Mouse (Mus musculus): ENCODE results near the gene Mef2a. TPM values are rescaled to one million over a fixed set of nuclear protein-coding genes. Genes with fewer than 3 reads are reported as not detected.
A peak's percentile ranks its signal among the peaks of the same experiment; 100 is the strongest.

The Mef2a gene
- polyA plus RNA-seq, 1 experiment from 2014 or later = 38.0 TPM

DNA sequence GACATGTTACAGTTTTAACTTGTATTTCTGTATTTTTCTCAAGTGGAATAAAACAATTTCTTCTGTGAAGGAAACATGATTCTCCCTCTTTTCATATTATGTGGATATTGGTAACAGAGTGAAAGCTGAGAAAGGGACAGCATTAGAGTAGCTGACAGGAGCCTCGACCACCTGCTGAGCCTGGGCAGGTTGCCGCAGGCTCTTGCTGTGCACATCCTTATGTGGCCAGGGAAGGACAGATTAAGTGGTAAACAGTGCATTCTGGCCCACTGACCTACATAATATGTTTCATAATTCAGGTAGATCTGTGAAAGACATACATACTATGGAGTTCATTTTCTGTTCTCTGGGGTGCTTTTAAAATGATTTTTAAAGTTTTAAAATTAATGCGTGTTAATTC lies 144.3 kb downstream of the Mef2a start:
- Histone ChIP-seq H3K27me3 (replicated peaks; ENCODE audit: control insufficient read depth, insufficient read depth, low read length) (no peaks in the 10 kb centered on the region), H3K27ac (ENCODE audit: low read depth, low read length) (no peak overlapping the region), H3K4me2 (ENCODE audit: low read length) (no peak overlapping the region), H3K4me1 (ENCODE audit: control insufficient read depth, insufficient read depth, low read depth, low read length) (peaks cover 16% of the 10 kb centered on the region), H3K9ac (ENCODE audit: low read depth, low read length) (no peak overlapping the region), H3K4me3 (ENCODE audit: low read length) (no peak overlapping the region), H3K9me3 (ENCODE audit: control insufficient read depth, low read length) (no peaks in the 10 kb centered on the region), H3K36me3 (ENCODE audit: control insufficient read depth, insufficient read depth, low read length) (peaks cover 9% of the 10 kb centered on the region)
- no peak for ATAC-seq
- WGBS = 65% methylated on average over 3 of the region's 3 CpGs

DNA sequence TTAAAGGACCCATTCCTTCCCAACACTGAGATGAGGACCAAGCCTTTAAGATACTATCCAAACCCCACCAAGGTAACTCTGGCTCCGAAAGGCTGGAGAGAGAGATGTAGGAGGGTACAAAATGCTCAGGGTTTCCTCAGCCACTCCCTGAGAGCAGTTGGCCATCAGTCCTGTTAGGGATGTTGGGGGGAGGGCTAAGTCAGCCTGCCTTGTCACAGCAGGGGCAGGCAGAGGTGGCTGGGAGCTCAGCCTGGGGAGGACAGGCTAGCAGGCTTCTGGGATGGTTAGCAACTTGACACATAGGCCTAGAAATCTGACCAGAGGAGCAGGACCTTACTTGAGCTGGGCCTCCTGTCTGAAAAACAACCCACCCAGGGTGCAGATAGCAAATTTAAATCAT lies 145.1 kb downstream of the Mef2a start:
- H3K9me3 ChIP-seq (ENCODE audit: control insufficient read depth, low read length) = no peaks in the 10 kb centered on the region
- H3K4me3 ChIP-seq (ENCODE audit: low read length) = no peak overlapping the region
- no peak overlapping the region for H3K4me2 ChIP-seq (ENCODE audit: low read length)
- WGBS = 69% methylated on average over 1 of the region's 1 CpGs
- no peaks in the 10 kb centered on the region for H3K27me3 ChIP-seq (replicated peaks; ENCODE audit: control insufficient read depth, insufficient read depth, low read length)
- ATAC-seq = no peak
- no peak overlapping the region for H3K27ac ChIP-seq (ENCODE audit: low read depth, low read length)
- H3K9ac ChIP-seq (ENCODE audit: low read depth, low read length) = no peak overlapping the region
- H3K36me3 ChIP-seq (ENCODE audit: control insufficient read depth, insufficient read depth, low read length) = peaks cover 9% of the 10 kb centered on the region
- peaks cover 21% of the 10 kb centered on the region for H3K4me1 ChIP-seq (ENCODE audit: control insufficient read depth, insufficient read depth, low read depth, low read length)

DNA sequence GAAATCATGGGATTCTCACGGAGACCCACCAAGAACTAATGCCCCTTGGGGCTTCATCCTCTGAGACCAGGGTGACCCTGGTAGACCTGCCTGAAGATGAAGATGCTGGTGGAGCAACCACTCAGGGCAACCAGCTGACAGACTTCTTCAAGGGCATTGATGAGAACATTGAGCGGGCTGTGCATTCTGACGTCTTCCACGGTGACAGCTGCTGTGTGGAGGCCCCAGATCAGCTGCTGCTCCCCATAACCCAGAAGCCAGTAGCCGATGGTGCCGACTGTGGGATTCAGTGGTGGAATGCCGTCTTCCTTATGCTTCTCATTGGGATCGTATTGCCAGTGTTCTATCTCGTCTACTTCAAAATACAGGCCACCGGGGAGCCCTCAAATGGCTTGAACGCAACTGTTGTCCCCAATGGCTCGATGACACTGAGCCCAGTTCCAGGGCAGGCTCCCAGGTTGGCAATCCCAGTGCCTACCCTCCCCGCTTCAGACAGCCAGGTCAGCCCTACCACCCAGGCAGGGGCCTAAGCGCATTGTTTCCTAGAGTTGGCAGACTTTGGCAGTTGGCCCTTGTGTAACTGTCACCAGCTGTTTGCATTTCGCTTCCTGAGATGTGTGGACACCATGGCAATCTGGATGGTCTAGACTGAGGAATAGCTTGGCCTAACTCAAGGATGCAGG lies 146.6 kb downstream of the Mef2a start:
- Histone ChIP-seq H3K36me3 (ENCODE audit: control insufficient read depth, insufficient read depth, low read length) (peaks cover 6% of the 10 kb centered on the region), H3K9me3 (ENCODE audit: control insufficient read depth, low read length) (no peaks in the 10 kb centered on the region), H3K4me1 (ENCODE audit: control insufficient read depth, insufficient read depth, low read depth, low read length) (peaks cover 25% of the 10 kb centered on the region), H3K27me3 (replicated peaks; ENCODE audit: control insufficient read depth, insufficient read depth, low read length) (no peaks in the 10 kb centered on the region), H3K9ac (ENCODE audit: low read depth, low read length) (no peak overlapping the region), H3K4me2 (ENCODE audit: low read length) (no peak overlapping the region), H3K27ac (ENCODE audit: low read depth, low read length) (no peak overlapping the region), H3K4me3 (ENCODE audit: low read length) (no peak overlapping the region)
- 93% methylated on average over 15 of the region's 15 CpGs for WGBS
- no peak for ATAC-seq

DNA sequence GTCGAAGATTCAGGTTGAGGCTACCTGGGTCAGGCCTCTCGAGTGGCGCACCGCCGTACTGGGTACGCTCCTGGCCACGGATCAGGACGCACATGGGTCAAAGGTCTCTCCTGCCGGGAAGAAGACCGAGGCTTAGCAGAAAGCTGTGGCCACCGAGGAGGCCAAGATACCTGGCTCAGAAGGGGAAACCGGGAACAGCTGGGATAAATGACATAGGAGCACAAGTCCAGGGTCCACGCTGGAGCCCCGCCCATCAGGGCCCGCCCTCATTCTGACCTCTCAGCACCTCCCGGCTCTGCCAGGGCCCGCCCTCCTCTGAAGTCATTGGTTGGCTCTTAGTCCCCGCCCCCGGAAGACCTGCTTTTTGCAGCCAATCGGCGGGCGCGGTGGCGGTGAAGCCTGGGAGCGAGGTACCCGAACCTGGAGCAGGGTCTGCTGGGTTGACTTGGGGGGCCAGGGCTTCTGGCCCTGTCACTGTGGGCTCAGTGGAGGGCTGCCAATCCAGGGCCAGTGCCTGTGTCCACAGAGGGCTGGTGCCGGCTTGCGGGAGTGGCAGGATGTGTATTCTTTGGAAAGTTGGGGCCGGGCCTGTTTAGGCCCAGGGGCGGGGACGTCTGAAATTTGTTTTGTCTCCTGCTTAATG lies 150.3 kb downstream of the Mef2a start, which contains the start of gene Lysmd4:
Lysmd4 (plus strand) TSS at position 325 of the 643 bp plus-strand sequence.
- peak within 1 kb of the TSS; percentile 95 for H3K4me2 ChIP-seq (ENCODE audit: low read length)

DNA sequence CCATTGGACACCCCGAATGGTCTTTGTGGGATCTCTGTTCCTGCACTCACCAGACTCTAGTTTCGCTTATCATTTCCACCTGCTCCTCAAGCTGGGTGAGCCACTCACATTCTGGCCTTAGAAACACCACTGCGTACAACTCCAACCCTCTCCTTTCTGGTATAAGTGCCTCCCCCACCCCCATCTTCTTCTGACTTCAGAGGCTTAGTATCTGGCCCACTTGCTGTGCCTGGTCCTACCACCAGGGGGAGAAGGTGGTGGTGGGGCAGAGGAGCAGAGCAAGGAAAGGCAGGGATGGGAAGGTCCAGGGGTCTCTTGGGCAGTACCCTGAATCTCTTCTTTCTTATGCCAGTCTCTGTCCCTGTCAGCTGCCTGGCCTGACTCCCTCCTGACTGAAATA lies 155.6 kb downstream of the Mef2a start:
- ATAC-seq = no peak
- Histone ChIP-seq H3K4me2 (ENCODE audit: low read length) (no peak overlapping the region), H3K9ac (ENCODE audit: low read depth, low read length) (no peak overlapping the region), H3K27ac (ENCODE audit: low read depth, low read length) (no peak overlapping the region), H3K4me1 (ENCODE audit: control insufficient read depth, insufficient read depth, low read depth, low read length) (peaks cover 3% of the 10 kb centered on the region; the same call in 1 of the 2 replicates), H3K27me3 (replicated peaks; ENCODE audit: control insufficient read depth, insufficient read depth, low read length) (no peaks in the 10 kb centered on the region), H3K4me3 (ENCODE audit: low read length) (no peak overlapping the region), H3K36me3 (ENCODE audit: control insufficient read depth, insufficient read depth, low read length) (no peaks in the 10 kb centered on the region), H3K9me3 (ENCODE audit: control insufficient read depth, low read length) (no peaks in the 10 kb centered on the region)
- WGBS = 66% methylated on average over 3 of the region's 3 CpGs

More for the DNA sequence above, 150.3 kb downstream of the Mef2a start, which contains the start of gene Lysmd4:
- WGBS = 6% methylated on average over 31 of the region's 31 CpGs
- peak within 1 kb of the TSS; percentile 76 for H3K4me3 ChIP-seq (ENCODE audit: low read length)
- H3K9me3 ChIP-seq (ENCODE audit: control insufficient read depth, low read length) = no peaks in the 10 kb centered on the region
- peak within 1 kb of the TSS; percentile 59 for H3K27ac ChIP-seq (ENCODE audit: low read depth, low read length)
- H3K36me3 ChIP-seq (ENCODE audit: control insufficient read depth, insufficient read depth, low read length) = peaks cover 6% of the 10 kb centered on the region
- H3K27me3 ChIP-seq (replicated peaks; ENCODE audit: control insufficient read depth, insufficient read depth, low read length) = no peaks in the 10 kb centered on the region
- ATAC-seq = peak; percentile 97
- peaks cover 19% of the 10 kb centered on the region for H3K4me1 ChIP-seq (ENCODE audit: control insufficient read depth, insufficient read depth, low read depth, low read length)
- H3K9ac ChIP-seq (ENCODE audit: low read depth, low read length) = peak within 1 kb of the TSS; percentile 80

DNA sequence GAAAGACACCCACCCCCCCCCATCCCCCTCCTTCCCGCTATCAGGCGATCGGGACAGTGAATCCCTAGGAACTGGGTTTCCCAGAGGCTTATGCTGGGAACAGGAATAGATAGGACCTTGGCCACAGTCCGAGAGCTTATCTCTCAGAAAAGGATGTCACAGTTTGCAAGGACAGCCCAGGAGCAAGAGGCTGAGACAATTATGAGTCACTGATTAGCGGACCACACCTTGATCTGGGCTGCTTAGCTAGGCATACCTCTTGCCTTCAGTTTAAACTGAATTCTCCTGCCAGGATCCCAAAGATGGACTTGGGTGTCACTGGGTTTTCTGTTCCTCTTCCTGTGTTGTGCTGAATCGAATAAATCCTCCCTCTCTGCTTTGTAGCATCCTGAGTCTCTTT lies 156.3 kb downstream of the Mef2a start:
- Histone ChIP-seq H3K27me3 (replicated peaks; ENCODE audit: control insufficient read depth, insufficient read depth, low read length) (no peaks in the 10 kb centered on the region), H3K4me2 (ENCODE audit: low read length) (no peak overlapping the region), H3K9me3 (ENCODE audit: control insufficient read depth, low read length) (no peaks in the 10 kb centered on the region), H3K4me1 (ENCODE audit: control insufficient read depth, insufficient read depth, low read depth, low read length) (no peaks in the 10 kb centered on the region), H3K27ac (ENCODE audit: low read depth, low read length) (no peak overlapping the region), H3K9ac (ENCODE audit: low read depth, low read length) (no peak overlapping the region), H3K36me3 (ENCODE audit: control insufficient read depth, insufficient read depth, low read length) (no peaks in the 10 kb centered on the region), H3K4me3 (ENCODE audit: low read length) (no peak overlapping the region)
- ATAC-seq = no peak
- 87% methylated on average over 6 of the region's 6 CpGs for WGBS

DNA sequence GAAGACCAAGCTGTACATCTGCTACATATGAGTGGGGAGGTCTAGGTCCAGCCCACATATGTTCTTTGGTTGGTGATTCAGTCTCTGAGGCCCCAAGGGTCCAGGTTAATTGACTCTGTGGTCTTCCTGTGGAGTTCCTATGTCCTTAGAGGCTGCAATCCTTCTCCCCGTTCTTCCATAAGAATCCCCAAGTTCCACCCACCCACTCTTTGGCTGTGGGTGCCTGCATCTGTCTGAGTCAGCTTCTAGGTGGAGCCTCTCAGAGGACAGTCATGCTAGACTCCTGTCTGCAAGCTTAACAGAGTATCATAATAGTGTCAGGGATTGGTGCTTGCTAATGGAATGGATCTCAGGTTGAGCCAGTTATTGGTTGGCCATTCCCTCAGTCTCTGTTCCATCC lies 159.1 kb downstream of the Mef2a start:
- ATAC-seq = no peak
- Histone ChIP-seq H3K36me3 (ENCODE audit: control insufficient read depth, insufficient read depth, low read length) (no peaks in the 10 kb centered on the region), H3K4me1 (ENCODE audit: control insufficient read depth, insufficient read depth, low read depth, low read length) (no peaks in the 10 kb centered on the region), H3K9ac (ENCODE audit: low read depth, low read length) (no peak overlapping the region), H3K9me3 (ENCODE audit: control insufficient read depth, low read length) (no peaks in the 10 kb centered on the region), H3K27me3 (replicated peaks; ENCODE audit: control insufficient read depth, insufficient read depth, low read length) (no peaks in the 10 kb centered on the region), H3K27ac (ENCODE audit: low read depth, low read length) (no peak overlapping the region), H3K4me3 (ENCODE audit: low read length) (no peak overlapping the region), H3K4me2 (ENCODE audit: low read length) (no peak overlapping the region)
- 86% methylated on average over 1 of the region's 1 CpGs for WGBS

DNA sequence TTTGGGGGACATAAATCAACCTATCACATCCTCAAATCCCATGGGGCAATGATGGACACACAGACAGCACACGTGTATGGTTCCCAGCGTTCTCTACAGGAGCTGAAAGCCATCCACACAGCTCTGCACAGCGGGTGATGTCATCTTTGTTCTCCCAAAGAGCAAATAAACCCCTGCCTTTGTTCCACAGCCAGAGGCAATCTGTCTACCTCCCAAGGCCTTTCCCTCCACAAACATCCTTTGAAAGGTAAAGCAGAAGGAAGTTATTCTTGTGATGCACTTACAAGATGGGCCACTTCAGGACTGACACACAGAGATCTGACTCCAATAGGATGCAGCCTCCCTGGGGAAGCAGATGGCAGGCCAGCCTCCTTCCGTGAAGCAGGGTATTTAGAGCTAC lies 160.7 kb downstream of the Mef2a start:
- WGBS = 37% methylated on average over 4 of the region's 4 CpGs
- Histone ChIP-seq H3K36me3 (ENCODE audit: control insufficient read depth, insufficient read depth, low read length) (no peaks in the 10 kb centered on the region), H3K27ac (ENCODE audit: low read depth, low read length) (no peak overlapping the region), H3K27me3 (replicated peaks; ENCODE audit: control insufficient read depth, insufficient read depth, low read length) (no peaks in the 10 kb centered on the region), H3K9ac (ENCODE audit: low read depth, low read length) (no peak overlapping the region), H3K4me2 (ENCODE audit: low read length) (no peak overlapping the region), H3K4me1 (ENCODE audit: control insufficient read depth, insufficient read depth, low read depth, low read length) (no peaks in the 10 kb centered on the region), H3K4me3 (ENCODE audit: low read length) (no peak overlapping the region), H3K9me3 (ENCODE audit: control insufficient read depth, low read length) (no peaks in the 10 kb centered on the region)
- no peak for ATAC-seq

DNA sequence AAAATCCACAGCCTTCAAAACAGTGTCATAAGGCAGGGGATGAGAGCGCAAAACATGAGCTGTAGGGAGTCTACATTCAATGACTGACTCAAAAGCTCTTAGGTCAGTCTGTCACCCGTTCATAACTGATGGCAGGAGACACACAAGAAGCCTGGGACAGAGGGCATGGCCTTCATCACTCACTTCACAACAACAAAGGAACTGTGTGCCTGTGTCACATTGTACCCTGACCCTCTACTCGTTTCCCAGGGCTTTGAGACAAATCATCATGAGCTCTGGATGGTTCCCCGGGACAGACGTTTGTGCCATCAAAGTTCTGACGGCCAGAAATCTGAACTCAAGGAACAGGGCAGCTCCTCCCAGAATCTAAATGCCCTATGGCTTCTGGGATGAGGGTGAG lies 161.3 kb downstream of the Mef2a start:
- Histone ChIP-seq H3K27me3 (replicated peaks; ENCODE audit: control insufficient read depth, insufficient read depth, low read length) (no peaks in the 10 kb centered on the region), H3K4me2 (ENCODE audit: low read length) (no peak overlapping the region), H3K36me3 (ENCODE audit: control insufficient read depth, insufficient read depth, low read length) (no peaks in the 10 kb centered on the region), H3K9ac (ENCODE audit: low read depth, low read length) (no peak overlapping the region), H3K4me3 (ENCODE audit: low read length) (no peak overlapping the region), H3K9me3 (ENCODE audit: control insufficient read depth, low read length) (no peaks in the 10 kb centered on the region), H3K27ac (ENCODE audit: low read depth, low read length) (no peak overlapping the region), H3K4me1 (ENCODE audit: control insufficient read depth, insufficient read depth, low read depth, low read length) (no peaks in the 10 kb centered on the region)
- 29% methylated on average over 6 of the region's 6 CpGs for WGBS
- no peak for ATAC-seq

All from hindbrain, embryonic 16.5 days (tissue).